Mouse (Mus musculus) thymus, adult 2 months (tissue): ENCODE results near the gene Gsg1l.

Experiments used
- CTCF ChIP-seq: fragments of 200-500 bp; IDR thresholded peaks from 2 replicates; pipeline ENCODE4 v1.5.1; 2012; ENCODE audit warnings: mild to moderate bottlenecking, control low read depth, low read length, moderate library complexity, borderline replicate concordance; ENCODE audit not compliant: control insufficient read depth, poor library complexity, insufficient read depth; ENCODE audit errors: extremely low read depth
- POLR2A ChIP-seq: fragments of 200-500 bp; IDR thresholded peaks from 2 replicates; pipeline ENCODE4 v1.6.1; 2012; ENCODE audit warnings: mild to moderate bottlenecking, low read length, control low read depth, moderate library complexity; ENCODE audit not compliant: control insufficient read depth, poor library complexity, insufficient read depth; ENCODE audit errors: extremely low read depth

DNA sequence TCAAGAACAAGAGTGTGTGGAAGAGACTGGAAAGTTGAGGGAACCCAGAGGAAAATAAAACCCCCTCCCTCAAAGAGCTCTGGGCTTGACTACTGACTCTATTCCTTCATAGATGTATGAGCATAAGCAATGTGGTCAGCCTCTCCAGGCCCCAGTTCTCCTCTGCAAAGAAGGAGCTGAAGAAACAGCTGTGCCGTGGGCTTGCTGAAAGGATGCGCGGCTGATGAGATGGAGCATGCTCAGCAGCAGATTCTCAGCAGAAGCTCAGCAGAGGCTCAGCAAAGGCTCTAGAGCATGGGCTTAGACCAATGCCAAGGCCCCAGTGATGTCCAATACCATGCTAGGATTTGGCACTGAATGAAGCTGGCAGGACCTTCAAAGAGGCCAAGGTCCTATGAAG, 82.3 kb downstream of the Gsg1l start:
- TF ChIP-seq CTCF (no peak), POLR2A (no peak)
